Mouse (Mus musculus): Measurements from ENCODE around the gene Gm42674.

DNA sequence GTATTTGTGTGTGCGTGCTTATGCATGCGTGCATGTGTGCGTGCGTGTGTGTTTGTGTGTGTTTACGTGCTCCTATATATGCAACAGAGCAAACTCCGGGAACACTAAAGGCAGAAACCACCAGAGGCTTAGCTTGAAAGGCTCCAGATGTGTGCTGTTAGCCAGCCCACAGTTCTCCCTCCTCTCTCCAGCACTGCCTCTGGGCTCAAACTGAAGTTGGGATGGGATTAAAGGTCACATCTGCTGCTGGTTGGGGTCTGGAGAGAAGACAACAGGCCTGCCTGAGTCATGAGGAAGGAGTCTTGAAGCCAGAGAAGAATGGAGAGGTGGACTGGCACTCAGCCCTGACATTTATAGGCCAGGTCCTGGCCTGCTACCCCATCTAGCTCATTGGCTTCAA is 4.5 kb downstream of the Gm42674 start:
- TF ChIP-seq POLR2A (IDR thresholded peaks at IDR 0.05; ENCODE audit: insufficient read depth, low read length) (no peak), CTCF (IDR thresholded peaks at IDR 0.05; ENCODE audit: low read depth, low read length) (no peak)

Data from ES-Bruce4 (cell line).